Mouse (Mus musculus) neural tube, embryonic 15.5 days (tissue): Measurements from ENCODE around the gene Sdk1. TPM values are rescaled to one million over a fixed set of nuclear protein-coding genes. Genes with fewer than 3 reads are reported as not detected.

ENCODE experiments used
- ATAC-seq: fragments of 200-750 bp; cut with Nextera tagmentation; 2 replicates; pipeline ENCODE4 v1.8.0; 2017; ENCODE audit warnings: mild to moderate bottlenecking, moderate TSS enrichment, moderate library complexity; ENCODE audit not compliant: low FRiP score
- H3K27ac ChIP-seq: fragments of 300-500 bp; sonication (generic); replicated peaks from 2 replicates; pipeline ENCODE4 v1.5.1; 2015; ENCODE audit warnings: mild to moderate bottlenecking, inconsistent platforms
- H3K27me3 ChIP-seq: fragments of 300-500 bp; sonication (generic); replicated peaks from 2 replicates; pipeline ENCODE4 v1.6.1; 2015; ENCODE audit warnings: inconsistent platforms
- H3K36me3 ChIP-seq: fragments of 300-500 bp; sonication (generic); 2 replicates; pipeline ENCODE4 v1.6.1; 2015; ENCODE audit warnings: inconsistent platforms
- H3K4me1 ChIP-seq: fragments of 300-500 bp; sonication (generic); 2 replicates; pipeline ENCODE4 v1.6.1; 2015; ENCODE audit warnings: inconsistent platforms
- H3K4me2 ChIP-seq: fragments of 300-500 bp; sonication (generic); 2 replicates; pipeline ENCODE4 v1.6.1; 2015; ENCODE audit warnings: inconsistent platforms, mild to moderate bottlenecking, moderate library complexity
- H3K4me3 ChIP-seq: fragments of 300-500 bp; sonication (generic); replicated peaks from 2 replicates; pipeline ENCODE4 v1.5.1; 2015; ENCODE audit warnings: mild to moderate bottlenecking, inconsistent platforms
- H3K9ac ChIP-seq: fragments of 300-500 bp; sonication (generic); replicated peaks from 2 replicates; pipeline ENCODE4 v1.6.1; 2015; ENCODE audit warnings: mild to moderate bottlenecking, inconsistent platforms
- H3K9me3 ChIP-seq: fragments of 300-500 bp; sonication (generic); replicated peaks from 2 replicates; pipeline ENCODE4 v1.6.1; 2016; ENCODE audit warnings: inconsistent platforms
- WGBS: fragments of 180-500 bp; shearing (Covaris S2); methylation state at CpG from one replicate; pipeline ENCODE4 v1.1.7; 2015; ENCODE audit warnings: mixed read lengths; 5-methylcytosine and 5-hydroxymethylcytosine counted together
- polyA plus RNA-seq: library from polyadenylated mRNA; unstranded; fragments of >200 nt; fragmentation: Nextera tagmentation; extraction: Ambion mirVana; gene quantifications from 2 replicates; pipeline ENCODE4 v1.2.1, GENCODE M21; 2015

Sdk1 gene
- polyA plus RNA-seq, 1 experiment from 2014 or later = 2.7 TPM

DNA sequence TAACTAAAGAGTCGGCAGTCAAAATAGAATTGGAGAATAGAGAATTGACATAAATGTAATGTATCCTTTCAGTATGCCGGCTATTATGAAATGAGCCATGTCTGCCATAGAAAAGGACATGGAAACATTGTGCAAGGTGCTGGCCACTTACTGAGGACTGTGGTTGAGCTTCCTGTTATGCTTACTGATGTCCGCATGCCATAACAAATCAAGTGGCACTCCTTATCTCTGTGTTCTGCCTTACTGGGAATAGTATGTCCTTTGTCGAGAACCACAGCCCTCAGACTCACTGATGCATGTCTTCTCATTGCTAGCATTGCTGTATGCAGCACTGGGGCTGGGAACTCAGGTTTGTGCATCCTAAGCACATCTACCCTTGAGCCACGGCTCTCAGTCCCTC is 541.0 kb downstream of the Sdk1 start:
- Histone ChIP-seq H3K36me3 (no peaks in the 10 kb centered on the region), H3K9ac (no peak overlapping the region), H3K9me3 (no peaks in the 10 kb centered on the region), H3K27me3 (no peaks in the 10 kb centered on the region), H3K4me3 (no peak overlapping the region), H3K4me2 (no peak overlapping the region), H3K4me1 (0 out of 2 replicates have a peak, but pooled peaks cover 4% of the 10 kb centered on the region), H3K27ac (no peak overlapping the region)
- 91% methylated on average over 5 of the region's 5 CpGs for WGBS
- ATAC-seq = no peak

DNA sequence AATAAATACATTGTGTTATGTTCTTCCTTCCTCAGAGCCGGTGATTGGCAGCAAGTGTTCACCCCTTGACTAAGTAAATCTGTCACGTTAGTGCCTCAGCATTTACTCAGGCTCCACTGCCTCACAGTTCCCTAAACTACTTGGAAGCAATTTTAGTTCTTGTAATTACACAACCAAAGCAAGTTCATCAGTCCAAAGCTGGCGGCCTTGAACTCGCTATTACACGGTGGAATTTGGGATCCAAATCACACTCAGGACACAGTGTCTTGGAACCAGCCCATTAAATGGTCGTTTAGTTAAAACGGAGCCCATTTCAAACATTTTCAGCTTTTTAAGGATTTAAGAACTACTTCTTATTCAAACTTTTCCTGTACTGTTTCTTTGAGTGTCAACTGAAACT is 542.2 kb downstream of the Sdk1 start:
- H3K9ac ChIP-seq = no peak overlapping the region
- H3K27me3 ChIP-seq = no peaks in the 10 kb centered on the region
- H3K4me2 ChIP-seq = no peak overlapping the region
- no peak for ATAC-seq
- H3K27ac ChIP-seq = no peak overlapping the region
- no peaks in the 10 kb centered on the region for H3K36me3 ChIP-seq
- H3K9me3 ChIP-seq = no peaks in the 10 kb centered on the region
- 0 out of 2 replicates have a peak, but pooled peaks cover under 1% of the 10 kb centered on the region for H3K4me1 ChIP-seq
- no peak overlapping the region for H3K4me3 ChIP-seq
- WGBS = 91% methylated on average over 7 of the region's 7 CpGs

DNA sequence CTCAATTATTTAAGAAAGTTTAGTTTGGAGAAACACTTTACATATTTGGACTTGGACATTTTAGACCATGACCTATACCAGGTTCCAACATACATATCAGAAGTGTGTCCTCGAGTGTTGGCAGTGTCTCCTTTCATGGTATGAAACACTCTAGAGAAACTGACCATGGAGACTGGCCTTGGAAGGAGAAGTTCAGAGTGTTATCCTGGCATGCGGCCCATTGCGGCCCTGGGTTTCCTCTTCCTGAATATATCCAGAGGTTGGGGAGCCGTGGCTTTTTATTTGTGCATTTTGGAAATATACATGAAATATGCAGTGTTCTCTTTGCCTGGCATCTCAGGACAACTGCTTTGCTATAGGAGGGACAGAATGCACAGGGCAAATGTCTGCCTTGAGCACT is 552.6 kb downstream of the Sdk1 start:
- H3K27ac ChIP-seq = no peak overlapping the region
- H3K4me1 ChIP-seq = no peaks in the 10 kb centered on the region
- no peak for ATAC-seq
- H3K4me3 ChIP-seq = no peak overlapping the region
- H3K27me3 ChIP-seq = no peaks in the 10 kb centered on the region
- 94% methylated on average over 4 of the region's 4 CpGs for WGBS
- H3K36me3 ChIP-seq = no peaks in the 10 kb centered on the region
- H3K4me2 ChIP-seq = no peak overlapping the region
- no peaks in the 10 kb centered on the region for H3K9me3 ChIP-seq
- H3K9ac ChIP-seq = no peak overlapping the region

DNA sequence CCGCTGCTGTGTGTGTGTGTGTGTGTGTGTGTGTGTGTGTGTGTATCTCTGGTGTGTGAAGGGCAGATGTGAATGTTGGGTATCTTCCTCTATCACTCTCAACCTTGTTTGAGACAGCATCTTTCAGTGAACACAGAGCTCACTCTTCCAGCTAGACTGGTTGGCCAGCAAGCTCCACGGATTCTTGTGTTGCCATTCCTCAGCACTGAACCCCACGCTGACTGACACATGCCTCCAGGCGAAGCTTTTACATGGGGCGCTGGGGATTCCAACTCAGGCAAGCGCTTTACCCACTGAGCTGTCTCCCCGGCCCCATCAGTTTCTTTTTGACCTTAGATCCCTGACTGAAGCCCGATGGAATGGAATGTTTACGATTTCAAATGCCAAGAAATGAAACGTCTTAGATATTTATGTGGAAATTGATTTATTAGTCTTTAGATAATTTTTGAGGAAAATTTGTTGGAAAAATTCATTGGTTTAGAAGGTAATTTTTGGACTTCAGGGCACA is 582.6 kb downstream of the Sdk1 start:
- H3K36me3 ChIP-seq = no peaks in the 10 kb centered on the region
- no peak for ATAC-seq
- 78% methylated on average over 10 of the region's 10 CpGs for WGBS

DNA sequence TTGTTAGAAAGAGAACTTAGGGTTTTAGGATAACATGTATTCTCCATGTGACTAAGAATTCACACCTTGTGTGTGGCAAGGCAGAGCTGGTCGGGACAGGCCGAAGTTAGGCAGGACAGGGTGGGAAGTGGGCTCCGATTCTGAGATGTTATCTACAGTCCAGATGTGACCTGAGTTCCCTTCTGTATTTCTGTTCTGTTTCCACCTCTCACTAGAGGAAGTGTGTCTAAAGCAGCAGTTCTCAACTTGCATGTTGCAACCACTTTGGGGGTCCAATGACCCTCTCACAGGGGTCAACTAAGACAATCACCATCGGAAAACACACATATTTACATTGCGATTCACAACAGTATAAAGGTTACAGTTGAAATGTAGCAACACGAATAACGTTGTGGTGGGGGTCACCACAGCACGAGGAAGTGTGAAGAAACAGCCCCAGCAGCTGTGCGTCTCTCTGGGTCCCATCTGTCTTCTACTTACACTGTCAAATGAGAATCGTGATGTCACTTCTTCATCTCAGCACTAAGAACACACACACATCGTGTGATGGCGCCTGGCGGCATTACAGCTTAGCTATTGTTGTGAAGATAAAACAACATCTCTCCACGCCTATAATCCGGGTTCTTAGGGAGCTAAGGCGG is 583.6 kb downstream of the Sdk1 start:
- Histone ChIP-seq H3K4me1 (no peaks in the 10 kb centered on the region), H3K4me2 (no peak overlapping the region), H3K36me3 (no peaks in the 10 kb centered on the region), H3K4me3 (no peak overlapping the region), H3K27ac (no peak overlapping the region), H3K9ac (no peak overlapping the region), H3K9me3 (no peaks in the 10 kb centered on the region), H3K27me3 (no peaks in the 10 kb centered on the region)
- ATAC-seq = no peak
- 87% methylated on average over 16 of the region's 16 CpGs for WGBS

More for the DNA sequence above, 582.6 kb downstream of the Sdk1 start:
- no peaks in the 10 kb centered on the region for H3K9me3 ChIP-seq
- H3K4me1 ChIP-seq = 0 out of 2 replicates have a peak, but pooled peaks cover 1% of the 10 kb centered on the region
- H3K27me3 ChIP-seq = no peaks in the 10 kb centered on the region
- H3K9ac ChIP-seq = no peak overlapping the region
- no peak overlapping the region for H3K4me2 ChIP-seq
- H3K4me3 ChIP-seq = no peak overlapping the region
- H3K27ac ChIP-seq = no peak overlapping the region

DNA sequence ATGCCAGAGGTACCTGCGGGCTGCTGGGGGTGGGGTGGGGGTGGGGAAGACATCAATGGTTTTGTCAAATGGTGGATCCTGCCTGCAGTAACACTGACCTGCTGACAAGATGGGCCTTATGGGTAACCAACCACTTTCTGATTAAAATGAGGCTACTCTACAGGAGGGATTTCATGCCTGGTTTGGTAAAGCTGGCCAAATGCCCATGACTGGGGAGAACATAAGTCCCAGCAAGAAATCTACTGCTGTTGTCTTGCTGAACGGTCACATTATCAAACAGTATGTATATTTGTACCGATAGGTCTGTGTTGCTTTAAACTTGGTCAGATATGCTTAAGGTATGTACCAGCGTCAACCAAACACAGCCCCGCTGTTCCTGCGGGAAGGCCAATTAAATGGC is 594.3 kb downstream of the Sdk1 start:
- Histone ChIP-seq H3K27me3 (no peaks in the 10 kb centered on the region), H3K4me3 (no peak overlapping the region), H3K9ac (no peak overlapping the region), H3K4me2 (no peak overlapping the region), H3K9me3 (no peaks in the 10 kb centered on the region), H3K36me3 (no peaks in the 10 kb centered on the region), H3K4me1 (peaks cover 32% of the 10 kb centered on the region), H3K27ac (0 out of 2 replicates have a peak overlapping the region, but pooled peaks have one; percentile 10)
- WGBS = 42% methylated on average over 6 of the region's 6 CpGs
- ATAC-seq = no peak

DNA sequence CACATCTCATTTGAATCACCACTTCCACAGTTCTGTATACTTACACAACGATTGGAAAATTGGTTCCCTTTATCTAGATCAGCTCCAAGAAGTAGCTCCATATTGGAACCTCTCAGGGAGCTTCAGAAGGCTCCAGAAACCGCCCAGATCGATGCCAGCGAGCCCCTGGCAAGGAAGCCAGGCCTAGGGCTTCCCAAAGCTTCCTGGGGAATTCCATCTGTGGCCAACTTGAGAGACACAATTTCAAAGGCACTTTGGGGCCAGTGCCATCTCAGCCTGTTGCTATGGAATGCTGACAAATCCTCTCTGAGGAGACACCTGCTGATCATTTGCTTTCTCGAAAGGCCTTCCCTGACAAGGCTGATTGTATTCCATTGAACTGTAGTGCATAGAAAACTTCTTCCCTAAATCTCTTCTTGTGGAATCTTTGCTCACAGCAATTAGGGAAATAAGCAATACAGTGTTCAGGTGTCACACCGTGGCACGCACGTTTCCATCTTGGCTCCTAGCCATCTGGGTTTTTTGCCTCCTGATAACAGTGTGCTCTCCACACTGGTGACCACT is 595.7 kb downstream of the Sdk1 start:
- no peak overlapping the region; the same call in 1 of the 2 replicates for H3K27ac ChIP-seq
- H3K36me3 ChIP-seq = no peaks in the 10 kb centered on the region
- no peak overlapping the region for H3K4me2 ChIP-seq
- H3K4me1 ChIP-seq = peaks cover 32% of the 10 kb centered on the region
- H3K27me3 ChIP-seq = no peaks in the 10 kb centered on the region
- H3K4me3 ChIP-seq = no peak overlapping the region
- no peak overlapping the region for H3K9ac ChIP-seq
- no peak for ATAC-seq
- 50% methylated on average over 8 of the region's 8 CpGs for WGBS
- H3K9me3 ChIP-seq = no peaks in the 10 kb centered on the region

DNA sequence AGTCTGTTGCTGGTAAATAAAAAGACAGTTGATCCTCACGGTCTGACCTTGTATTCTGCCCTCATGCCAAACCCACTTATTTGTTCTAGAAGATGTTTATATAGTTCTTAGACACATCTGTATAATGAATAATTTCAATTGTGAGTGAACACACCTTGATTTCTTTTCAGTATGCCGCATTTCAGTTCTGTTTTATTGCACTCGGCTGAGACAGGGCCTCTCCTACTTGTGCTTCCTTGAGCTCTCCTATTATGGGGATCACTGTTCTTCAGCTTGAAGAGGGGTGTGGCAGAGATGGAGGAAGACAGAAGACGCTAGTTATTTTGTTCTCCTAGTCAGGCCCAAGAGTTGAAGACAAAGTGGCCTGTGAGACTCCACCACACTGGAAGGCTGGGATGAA is 603.4 kb downstream of the Sdk1 start:
- no peaks in the 10 kb centered on the region for H3K36me3 ChIP-seq
- no peak overlapping the region for H3K4me3 ChIP-seq
- H3K27ac ChIP-seq = no peak overlapping the region
- H3K9me3 ChIP-seq = no peaks in the 10 kb centered on the region
- 81% methylated on average over 4 of the region's 4 CpGs for WGBS
- no peak overlapping the region for H3K4me2 ChIP-seq
- no peak for ATAC-seq
- no peak overlapping the region for H3K9ac ChIP-seq
- H3K27me3 ChIP-seq = no peaks in the 10 kb centered on the region
- no peaks in the 10 kb centered on the region for H3K4me1 ChIP-seq

DNA sequence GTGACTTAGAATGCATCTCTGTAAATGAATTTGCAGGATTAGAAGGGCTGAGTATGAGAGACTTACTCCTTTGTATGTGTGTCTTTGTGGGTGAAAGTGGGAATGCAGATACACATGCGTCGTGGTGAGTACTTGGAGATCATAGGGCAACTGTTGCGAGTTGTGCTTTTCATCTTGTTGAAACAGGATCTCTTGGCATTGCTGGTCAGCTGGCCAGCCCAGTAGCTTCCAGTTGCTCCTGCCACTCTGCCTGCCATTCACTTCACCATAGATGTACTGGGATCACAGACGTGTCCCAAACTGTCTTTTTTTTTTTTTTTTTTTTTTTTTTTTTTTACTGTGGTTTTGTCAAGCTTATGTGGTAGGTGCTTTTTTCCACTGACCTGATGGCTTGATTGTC is 606.4 kb downstream of the Sdk1 start:
- Histone ChIP-seq H3K4me3 (no peak overlapping the region), H3K36me3 (no peaks in the 10 kb centered on the region), H3K27me3 (no peaks in the 10 kb centered on the region), H3K4me1 (peaks cover 11% of the 10 kb centered on the region), H3K9ac (no peak overlapping the region), H3K4me2 (no peak overlapping the region), H3K9me3 (no peaks in the 10 kb centered on the region), H3K27ac (no peak overlapping the region)
- ATAC-seq = no peak
- 94% methylated on average over 4 of the region's 4 CpGs for WGBS

DNA sequence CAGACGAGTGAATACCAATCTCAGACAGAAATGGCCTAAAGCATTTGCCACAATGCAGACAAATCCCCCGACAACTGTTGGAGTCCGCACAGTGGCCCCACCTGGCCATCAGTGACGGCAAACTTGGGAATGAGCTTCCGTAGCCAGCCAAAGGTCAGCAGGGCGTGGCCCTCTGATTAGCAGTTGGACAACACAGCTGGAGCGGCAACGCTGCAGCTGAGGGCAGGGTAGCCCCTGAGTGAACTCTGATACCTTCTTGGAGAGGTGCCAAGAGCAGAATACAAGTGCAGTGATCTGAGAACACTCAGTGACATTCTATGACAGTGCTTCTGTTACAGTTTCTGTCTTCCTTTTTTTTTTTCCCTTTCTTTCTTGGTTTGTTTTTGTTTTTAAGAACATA is 610.9 kb downstream of the Sdk1 start:
- no peak overlapping the region for H3K27ac ChIP-seq
- H3K4me2 ChIP-seq = no peak overlapping the region
- H3K4me3 ChIP-seq = no peak overlapping the region
- WGBS = 51% methylated on average over 8 of the region's 8 CpGs
- H3K9me3 ChIP-seq = no peaks in the 10 kb centered on the region
- H3K36me3 ChIP-seq = no peaks in the 10 kb centered on the region
- peaks cover 12% of the 10 kb centered on the region for H3K4me1 ChIP-seq
- H3K9ac ChIP-seq = no peak overlapping the region
- ATAC-seq = no peak
- no peaks in the 10 kb centered on the region for H3K27me3 ChIP-seq

DNA sequence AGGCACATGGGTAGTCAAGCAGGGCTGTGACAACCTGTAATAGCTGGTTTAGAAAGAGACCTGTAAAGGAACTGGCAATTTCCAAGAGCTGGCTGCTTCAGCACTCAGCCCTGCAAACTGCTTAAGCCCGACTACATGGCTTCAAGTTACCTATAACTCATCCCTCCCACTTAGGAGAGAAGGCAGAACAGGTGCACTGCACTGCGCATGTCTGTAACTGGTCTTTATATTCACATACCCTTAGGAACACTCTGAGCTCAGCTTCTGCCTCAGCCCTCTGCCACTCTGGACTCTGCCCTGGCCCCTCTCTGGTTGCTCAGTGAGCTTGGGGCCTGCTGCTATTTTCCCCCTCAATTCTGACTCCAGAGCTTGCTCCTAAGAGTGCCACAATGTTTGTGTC is 615.2 kb downstream of the Sdk1 start:
- H3K4me3 ChIP-seq = no peak overlapping the region
- no peak overlapping the region for H3K9ac ChIP-seq
- no peak for ATAC-seq
- WGBS = 89% methylated on average over 2 of the region's 2 CpGs
- no peak overlapping the region for H3K4me2 ChIP-seq
- H3K27ac ChIP-seq = no peak overlapping the region
- no peaks in the 10 kb centered on the region for H3K27me3 ChIP-seq
- H3K9me3 ChIP-seq = no peaks in the 10 kb centered on the region
- H3K36me3 ChIP-seq = no peaks in the 10 kb centered on the region
- peaks cover 20% of the 10 kb centered on the region for H3K4me1 ChIP-seq

DNA sequence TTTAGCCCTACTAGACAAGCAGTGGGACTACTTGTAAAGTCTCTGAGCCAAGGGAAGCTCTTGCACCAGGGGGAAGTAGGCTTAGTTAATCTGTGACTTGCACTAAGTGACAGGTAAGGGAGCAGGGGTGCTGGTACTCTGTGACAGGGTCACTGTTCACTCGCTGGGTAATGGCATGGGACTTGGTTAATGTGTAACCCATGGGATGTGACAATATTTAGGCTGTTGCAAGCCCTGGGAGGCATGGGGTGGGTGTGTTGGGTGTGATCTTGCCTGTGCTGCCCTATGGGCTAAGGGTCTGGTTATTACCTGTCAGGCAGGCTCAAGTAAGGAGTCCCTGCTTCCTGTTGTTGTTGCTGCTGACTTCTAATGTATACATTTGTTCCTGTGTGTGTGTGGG is 616.5 kb downstream of the Sdk1 start:
- Histone ChIP-seq H3K4me3 (no peak overlapping the region), H3K4me2 (no peak overlapping the region), H3K9ac (no peak overlapping the region)

More for the DNA sequence above, 616.5 kb downstream of the Sdk1 start:
- H3K9me3 ChIP-seq = no peaks in the 10 kb centered on the region
- peaks cover 12% of the 10 kb centered on the region for H3K4me1 ChIP-seq
- WGBS = 80% methylated on average over 1 of the region's 1 CpGs
- H3K27ac ChIP-seq = 0 out of 2 replicates have a peak overlapping the region, but pooled peaks have one; percentile 33
- H3K27me3 ChIP-seq = no peaks in the 10 kb centered on the region
- no peak for ATAC-seq
- no peaks in the 10 kb centered on the region for H3K36me3 ChIP-seq
